Mouse (Mus musculus): ENCODE data around the gene Abhd17c.

The Abhd17c gene

GRCm38 (mm10) chr7:84077257-84078013, 74.3 kb downstream of the Abhd17c start:
- DNase-seq (ENCODE audit: low read depth, low spot score) = no peak

GRCm38 (mm10) chr7:84074266-84074665, 77.4 kb downstream of the Abhd17c start:
- DNase-seq (ENCODE audit: low read depth, low spot score) = no peak

GRCm38 (mm10) chr7:84073856-84074255, 77.8 kb downstream of the Abhd17c start:
- DNase-seq (ENCODE audit: low read depth, low spot score) = no peak

- DNase-seq (ENCODE audit: low read depth, low spot score) = no peak
These were observed 82.8 kb downstream of the Abhd17c start for GRCm38 (mm10) chr7:84068931-84069330.

- DNase-seq (ENCODE audit: low read depth, low spot score) = no peak
These were observed 91.9 kb downstream of the Abhd17c start for GRCm38 (mm10) chr7:84059799-84060198.
